Mouse (Mus musculus) 3T3-L1 (cell line): ENCODE results near the gene Prss41.

Experiments used
- DNase-seq: peaks from one replicate; pipeline ENCODE4 v3.0.0-alpha.2; 2015; ENCODE audit warnings: low read depth, low spot score

Prss41 gene

DNA sequence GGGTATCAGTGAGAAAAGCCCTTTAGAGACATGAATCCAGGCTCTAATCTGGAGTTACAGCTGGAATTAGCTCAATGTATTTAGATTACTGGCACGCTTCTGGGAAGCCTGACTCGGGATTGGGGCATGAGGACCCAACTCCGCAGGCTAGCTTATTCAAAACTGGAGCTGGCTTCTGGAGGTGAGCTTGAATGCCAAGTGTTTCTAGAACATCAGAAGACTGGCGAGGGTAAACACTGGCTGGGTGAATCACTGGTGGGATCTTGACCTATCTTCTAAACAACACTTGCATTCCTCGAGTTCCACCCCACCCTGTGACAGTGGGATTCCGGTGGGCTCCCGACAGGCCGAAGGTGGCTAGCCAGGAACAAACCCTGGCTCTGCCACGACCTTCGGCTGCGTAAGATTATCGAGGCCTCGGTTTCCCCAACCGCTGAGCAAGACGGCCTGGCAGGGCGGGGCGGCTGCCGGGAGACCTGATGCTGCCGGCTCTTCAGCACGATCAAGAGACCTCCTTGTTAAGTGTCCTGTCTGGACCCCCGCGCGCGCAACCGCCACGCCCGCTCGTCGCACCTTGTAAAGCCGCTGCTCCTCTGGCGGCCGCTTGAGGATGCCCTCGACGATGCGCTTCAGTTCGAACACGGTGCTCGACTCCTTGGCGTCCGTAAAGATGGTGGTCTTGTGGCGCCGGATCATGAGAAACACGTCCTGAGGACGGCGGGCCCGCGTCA lies 15.5 kb downstream of the Prss41 start:
- peak; percentile 64 for DNase-seq

DNA sequence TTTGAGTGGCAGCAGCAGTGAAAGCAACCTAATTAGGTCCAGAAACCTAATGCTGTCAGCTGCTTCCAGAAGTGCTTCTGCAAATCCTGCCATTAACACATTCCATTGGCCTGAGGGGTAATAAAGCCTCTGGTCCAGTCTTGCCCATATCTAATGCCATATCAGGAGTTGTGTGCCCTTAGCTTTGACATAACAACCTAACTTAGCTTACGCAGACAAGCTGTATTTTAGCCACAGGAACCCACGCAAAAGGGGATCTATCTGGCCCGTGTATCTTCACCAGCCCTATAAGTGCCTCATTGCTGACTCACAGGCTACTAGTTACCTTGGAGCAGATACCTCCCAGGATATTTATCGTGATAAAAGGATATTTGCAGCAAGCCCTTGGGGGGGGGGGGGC lies 18.4 kb downstream of the Prss41 start:
- peak; percentile 25 for DNase-seq

DNA sequence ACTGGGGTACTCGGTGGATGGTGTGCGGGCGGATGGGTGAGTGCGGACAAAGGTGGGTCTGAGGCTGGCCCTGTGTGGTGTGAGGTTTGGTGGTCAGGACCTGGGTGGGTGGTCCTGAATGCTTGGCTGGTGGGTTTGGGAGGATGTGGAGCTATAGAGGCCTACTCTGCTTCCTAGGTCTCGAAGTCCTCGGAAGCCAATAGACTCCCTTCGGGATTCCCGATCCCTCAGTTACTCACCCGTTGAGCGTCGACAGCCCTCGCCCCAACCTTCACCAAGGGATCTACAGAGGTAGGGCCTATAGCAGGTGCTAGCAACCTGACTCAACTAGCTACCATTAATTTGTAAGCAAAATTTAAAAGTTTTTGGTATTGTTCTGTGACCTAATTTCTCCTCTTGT lies 20.4 kb downstream of the Prss41 start:
- DNase-seq = no peak

DNA sequence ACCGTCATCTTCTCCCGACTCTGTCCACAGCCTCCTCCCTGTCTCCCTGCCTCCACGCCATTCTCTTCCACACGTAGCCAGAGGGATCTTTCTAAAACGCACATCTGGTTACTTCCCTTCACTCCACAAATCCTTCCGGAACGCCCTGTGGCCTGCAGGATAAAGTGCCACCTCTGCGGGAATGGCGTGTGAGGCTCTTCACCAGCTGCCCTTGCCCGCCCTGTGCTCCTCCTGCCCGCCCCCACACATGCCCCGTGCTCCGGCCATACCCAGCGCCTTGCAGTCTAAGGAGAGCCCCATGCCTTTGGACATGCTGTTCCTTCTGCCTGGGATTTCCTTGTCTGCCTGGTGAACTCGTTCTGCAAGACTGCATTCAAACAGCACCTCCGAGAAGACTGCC lies 21.0 kb downstream of the Prss41 start:
- no peak for DNase-seq

DNA sequence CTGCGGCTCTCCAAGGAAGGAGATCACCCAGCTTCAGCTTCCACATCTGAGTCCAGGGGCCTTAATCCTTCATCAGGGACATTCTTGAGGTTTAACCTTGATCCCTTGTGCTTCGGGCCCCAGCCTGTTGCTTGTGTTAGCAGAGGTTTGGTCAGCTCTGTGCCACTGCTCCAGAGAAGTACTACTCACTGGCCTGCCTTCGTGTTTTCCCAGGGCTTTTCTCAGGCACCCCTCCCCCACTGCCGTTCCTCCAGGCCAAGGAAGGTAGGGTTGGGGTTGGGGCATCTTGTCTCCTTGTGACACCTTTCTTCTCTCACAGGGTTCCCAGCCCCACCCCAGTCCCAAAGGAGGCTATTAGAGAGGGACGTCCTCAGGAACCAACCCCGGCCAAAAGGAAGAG lies 21.9 kb downstream of the Prss41 start:
- peak; percentile 34 for DNase-seq

DNA sequence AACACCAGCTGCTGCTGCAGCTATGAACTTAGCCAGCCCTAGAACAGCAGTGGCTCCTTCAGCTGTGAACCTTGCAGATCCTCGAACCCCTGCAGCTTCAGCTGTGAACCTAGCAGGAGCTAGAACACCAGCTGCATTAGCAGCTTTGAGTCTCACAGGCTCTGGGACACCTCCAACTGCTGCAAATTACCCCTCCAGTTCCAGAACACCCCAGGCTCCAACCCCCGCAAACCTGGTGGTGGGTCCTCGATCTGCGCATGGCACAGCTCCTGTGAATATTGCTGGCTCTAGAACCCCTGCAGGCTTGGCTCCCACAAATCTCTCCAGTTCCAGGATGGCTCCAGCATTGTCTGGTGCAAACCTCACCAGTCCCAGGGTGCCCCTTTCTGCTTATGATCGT lies 23.2 kb downstream of the Prss41 start:
- no peak for DNase-seq

DNA sequence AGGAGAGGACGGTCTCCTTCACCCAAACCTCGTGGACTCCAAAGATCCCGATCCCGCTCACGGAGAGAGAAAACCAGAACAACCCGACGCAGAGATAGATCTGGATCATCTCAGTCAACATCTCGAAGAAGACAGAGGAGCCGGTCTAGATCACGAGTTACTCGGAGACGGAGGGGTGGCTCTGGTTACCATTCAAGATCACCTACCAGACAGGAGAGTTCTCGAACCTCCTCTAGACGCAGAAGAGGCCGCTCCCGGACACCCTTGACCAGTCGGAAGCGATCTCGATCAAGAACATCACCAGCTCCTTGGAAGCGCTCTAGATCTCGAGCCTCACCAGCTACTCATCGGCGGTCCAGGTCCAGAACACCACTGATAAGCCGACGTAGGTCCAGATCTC lies 24.7 kb downstream of the Prss41 start:
- DNase-seq = no peak

DNA sequence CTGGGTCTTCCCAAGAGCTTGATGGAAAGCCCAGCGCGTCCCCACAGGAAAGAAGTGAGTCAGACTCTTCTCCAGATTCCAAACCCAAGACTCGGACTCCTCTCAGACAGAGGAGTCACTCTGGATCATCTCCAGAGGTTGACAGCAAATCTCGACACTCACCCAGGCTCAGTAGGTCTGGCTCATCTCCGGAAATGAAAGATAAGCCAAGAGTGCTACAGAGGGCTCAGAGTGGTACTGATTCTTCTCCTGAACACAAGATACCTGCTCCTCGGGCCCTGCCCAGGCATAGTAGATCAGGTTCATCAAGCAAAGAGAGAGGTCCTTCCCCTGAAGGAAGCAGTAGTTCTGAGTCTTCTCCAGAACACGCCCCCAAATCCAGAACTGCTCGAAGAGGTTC lies 25.4 kb downstream of the Prss41 start:
- peak; percentile 54 for DNase-seq

DNA sequence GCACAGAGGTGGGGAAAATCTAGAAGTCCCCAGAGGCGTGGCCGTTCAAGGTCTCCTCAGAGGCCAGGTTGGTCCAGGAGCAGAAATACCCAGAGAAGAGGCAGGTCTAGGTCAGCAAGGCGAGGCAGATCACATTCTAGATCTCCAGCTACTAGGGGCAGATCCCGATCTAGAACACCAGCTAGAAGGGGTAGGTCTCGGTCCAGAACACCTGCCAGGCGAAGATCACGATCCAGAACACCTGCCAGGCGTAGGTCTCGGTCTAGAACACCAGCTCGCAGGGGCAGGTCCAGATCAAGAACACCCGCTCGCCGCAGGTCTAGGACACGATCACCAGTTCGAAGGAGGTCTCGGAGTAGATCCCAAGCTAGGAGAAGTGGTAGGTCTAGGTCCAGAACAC lies 28.3 kb downstream of the Prss41 start:
- DNase-seq = no peak

DNA sequence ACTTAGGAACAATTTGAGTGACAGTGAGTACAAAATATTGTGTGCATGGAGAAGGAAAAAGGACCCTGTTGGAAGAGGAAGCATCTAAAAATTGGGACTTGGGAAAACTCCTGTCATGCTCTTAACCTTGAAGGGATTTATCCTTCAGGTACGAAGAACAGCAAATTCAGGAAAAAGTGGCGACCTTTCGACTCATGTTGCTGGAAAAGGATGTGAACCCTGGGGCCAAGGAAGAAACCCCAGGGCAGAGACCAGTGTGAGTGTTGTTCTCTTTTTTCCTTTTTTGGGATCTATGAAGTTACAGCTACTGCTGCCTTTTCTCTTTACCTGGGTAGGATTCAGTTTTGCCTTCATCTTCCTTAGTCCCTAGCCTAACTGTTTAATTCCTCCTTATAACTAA lies 36.1 kb downstream of the Prss41 start:
- DNase-seq = no peak

DNA sequence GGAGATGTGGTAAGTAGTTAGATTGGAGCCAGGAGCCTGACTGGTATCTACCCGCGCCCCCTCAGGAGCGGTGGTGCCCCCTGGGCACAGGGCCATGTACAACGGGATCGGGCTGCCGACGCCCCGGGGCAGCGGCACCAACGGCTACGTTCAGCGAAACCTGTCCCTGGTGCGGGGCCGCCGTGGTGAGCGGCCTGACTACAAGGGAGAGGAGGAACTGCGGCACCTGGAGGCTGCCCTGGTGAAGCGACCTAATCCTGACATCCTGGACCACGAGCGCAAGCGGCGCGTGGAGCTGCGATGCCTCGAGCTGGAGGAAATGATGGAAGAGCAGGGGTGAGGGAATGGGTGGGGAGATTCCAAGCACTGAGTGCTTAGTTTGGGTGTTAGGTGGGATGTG lies 37.1 kb downstream of the Prss41 start:
- no peak for DNase-seq

DNA sequence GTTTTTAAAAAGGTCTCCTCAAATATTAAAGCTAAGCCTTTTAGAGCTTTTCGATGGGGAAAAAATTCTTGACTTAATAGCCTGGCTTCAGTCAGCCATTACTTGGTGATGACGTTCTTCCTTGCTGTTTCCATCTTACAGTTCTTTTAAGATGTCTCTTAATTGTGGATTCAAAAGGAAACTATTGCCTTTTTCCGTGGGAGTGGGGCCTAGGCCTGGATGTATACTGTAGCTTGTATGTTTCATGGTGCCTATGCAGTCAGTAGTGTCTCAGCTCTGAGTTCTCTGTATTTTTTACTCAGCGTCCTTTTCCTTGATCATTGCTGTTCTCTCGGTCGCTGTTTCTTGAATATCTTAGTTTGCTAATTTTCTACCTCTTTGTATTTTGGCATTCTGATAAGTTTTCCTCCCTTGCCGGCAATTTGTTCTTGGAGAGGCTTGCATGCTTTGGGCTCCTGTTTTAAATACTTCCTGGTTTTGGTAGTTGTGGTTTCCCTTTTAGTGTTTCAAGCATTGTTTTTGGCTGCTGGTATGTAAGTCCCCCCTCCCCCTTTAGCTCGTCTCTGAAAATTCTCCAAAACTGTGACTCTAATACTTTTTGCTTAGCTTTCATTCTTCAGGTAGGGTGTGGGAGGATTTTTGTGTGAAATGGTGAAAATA lies 39.4 kb downstream of the Prss41 start:
- DNase-seq = peak; percentile 50

DNA sequence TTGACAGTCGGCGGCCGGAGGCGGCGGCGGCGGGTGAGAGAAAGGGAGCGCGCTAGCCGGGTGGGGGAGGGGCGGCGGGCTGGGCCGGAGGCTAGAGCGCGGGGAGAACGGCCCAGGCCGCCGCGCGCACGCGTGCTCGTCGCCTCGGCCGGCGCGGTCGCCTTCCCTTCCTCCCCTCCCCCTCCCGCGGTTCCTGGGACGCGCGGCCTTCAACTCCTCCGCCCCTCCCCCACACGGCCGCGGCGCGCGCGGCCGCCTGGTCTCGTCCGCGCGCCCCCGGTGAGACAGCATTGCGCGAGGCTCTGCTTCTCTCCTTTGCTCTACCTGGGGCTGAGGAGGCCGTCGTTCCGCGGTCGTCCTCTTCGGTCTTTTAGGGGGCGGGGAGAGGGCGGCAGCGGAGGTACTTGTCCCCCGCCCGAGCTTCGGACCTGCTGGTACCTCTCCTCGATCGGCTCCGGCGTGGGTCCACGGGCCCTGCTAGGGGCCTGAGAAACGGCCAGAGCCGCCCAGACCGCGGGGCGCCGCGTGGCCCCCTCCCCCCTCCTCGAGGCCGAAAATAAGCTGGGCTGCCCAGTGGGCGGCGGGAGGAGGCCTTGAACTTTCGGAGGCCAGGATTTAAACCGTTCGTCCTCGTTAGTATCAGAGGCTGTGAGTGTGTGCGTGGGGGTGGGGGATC lies 40.5 kb downstream of the Prss41 start:
- DNase-seq = peak; percentile 72

DNA sequence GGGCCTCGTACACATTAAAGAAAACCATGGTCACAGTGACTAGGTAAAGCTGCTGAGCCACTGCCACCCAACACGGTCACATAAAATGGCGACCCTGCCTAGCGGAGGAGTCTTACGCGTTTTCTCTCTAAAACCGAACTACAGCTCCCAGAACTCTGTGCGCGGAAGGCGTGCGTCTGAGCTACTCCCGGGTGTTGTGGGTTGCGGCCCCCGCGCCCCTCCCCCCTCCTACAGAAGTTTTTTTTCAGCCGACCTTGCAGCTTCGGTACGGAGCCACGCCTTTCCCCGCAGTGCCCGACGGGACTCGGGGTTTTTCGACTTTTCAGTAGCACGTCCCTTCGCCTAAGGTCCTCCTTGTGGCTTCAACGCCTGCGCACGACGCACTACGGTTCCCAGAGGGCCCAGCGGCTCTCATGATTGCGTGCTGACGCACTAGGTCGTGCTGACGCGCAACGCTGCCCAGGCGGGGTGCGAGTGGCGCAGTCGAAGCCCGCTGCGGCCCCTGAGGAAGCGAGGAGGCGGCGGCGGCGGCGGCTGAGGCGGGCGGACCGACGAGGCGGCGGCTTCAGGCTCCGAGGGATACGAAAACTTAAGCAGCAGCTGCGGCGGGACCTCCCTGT lies 41.1 kb downstream of the Prss41 start:
- DNase-seq = peak; percentile 99

DNA sequence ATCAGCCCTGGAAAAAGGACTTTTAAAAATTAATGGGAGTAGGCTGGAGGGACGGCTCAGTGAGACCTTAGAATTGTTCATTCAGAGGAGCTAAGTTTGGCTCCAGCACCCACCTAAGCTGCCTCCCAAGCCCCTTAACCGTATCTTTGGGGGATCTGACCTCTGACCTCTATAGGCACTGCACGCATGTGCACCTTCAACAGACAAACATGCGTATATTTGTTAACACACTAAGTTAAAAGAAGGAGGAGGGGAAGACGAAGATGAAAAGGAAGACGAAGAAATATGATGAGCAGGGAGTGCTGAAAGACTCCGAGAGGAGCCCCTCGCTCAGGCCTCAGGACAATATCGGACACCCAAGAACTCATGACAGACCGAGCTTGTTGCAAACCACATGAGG lies 42.3 kb downstream of the Prss41 start:
- no peak for DNase-seq

DNA sequence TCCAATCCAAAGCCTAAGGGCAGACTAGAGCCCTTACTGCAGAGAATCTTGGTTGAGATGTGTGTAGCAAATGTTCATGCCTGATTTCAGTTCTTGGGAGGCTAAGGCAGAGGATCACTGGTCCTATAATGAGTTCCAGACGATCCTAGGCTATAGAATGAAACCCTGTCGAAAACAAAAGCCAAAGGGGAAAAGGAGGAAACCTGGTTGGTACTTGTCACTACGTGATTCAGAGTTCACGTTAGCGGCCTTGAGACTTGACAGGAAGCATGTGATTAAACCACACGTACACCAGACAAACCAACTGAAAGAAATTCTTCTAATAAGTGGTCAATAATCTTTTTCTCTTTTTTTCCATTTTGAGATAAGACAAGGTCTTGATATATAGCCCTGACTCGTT lies 46.7 kb downstream of the Prss41 start:
- DNase-seq = peak; percentile 57

DNA sequence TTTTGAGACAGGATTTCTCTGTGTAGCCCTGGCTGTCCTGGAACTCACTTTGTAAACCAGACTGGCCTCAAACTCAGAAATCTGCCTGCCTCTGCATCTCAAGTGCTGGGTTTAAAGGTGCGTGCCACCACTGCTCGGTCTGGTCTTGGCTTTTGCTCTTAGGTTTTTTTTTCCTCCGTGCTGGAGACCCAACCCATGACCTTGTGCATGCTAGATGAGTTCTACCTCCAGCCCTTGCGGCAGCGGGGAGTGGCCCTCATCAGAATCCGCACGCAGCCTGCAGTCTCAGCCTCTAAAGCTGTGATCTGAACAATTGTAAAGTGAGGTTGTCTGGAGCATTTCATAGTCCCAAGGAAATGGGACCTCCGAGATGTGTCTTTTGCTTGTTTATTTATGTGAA lies 48.6 kb downstream of the Prss41 start:
- DNase-seq = no peak

DNA sequence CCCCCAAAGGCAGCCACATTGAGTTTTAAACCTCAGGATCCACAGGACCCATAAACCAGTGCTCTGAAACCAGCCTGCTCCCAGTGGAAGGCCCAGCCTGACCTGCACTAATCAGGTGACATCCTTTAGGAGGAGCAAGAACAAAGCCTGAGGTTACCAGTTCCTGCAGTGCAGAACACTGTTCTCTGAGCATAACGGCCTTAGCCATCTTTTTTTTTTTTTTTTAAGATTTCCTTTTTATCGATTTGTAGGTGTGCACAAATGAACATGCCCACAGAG lies 53.0 kb downstream of the Prss41 start:
- DNase-seq = no peak

DNA sequence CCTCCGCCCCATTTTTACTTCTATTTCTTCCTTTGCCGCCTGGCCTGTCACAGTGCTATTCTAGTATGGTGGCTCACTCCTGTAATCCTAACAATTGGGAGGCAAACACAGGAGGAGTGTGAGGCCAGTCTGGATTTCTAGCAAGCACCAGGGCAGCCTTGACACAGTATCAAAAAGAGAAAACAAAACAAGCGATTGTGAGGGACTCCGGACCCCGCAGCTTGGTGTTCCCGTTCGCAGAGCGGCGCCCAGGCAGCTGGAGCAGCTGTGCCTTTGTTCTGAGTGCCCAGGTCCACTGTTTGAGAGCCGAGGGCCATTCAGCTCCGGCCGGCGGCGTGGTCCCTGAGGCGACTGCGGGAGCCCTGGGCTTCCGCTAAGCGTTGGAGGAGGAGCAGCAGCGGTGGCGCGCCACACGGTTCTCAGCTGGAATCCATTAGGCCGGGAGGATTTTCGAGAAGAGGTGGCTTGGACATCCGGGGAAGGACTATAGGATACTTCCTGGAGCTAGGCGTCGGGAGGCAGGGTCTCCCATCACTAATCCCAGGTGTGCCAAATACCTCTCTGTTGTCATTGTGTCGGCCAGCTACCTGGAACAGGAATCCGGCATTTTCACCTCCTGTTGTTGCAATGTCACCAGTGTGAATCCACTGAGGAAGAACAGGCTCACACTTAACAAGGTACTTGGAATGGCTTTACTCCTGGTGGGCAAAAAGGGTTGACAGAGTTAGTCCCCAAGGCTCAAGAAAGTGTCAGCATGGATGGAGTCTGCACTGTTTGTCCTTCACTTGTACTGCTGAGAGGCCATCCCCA lies 53.5 kb downstream of the Prss41 start, which contains the start of gene Srrm2:
Gene Srrm2, plus strand, starts transcription at position 264 of the 810 bp plus-strand sequence.
- no peak for DNase-seq

DNA sequence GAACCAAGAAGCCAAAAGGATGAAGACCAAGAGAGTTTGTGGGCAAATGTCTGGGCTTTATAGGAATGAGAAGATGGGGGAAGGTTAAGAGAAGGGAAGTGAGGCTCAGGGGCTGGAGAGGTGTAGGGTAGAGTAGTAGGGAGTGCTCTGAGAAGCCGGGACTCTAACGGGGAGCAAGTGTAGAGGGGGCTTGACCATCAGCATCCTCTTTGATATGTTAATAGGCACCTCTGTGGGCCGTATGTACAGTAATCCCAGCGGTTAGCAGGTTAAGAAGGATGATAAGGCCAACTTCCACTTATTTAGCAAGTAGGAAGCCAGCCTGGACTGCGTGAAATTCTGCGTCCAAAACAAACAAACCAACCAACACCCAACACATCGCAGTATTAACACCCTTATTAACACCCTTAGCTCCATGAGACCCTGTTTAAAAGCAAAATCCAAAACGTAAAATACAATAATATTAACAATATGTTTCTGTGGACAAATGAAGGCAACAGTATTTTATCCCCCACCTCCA lies 54.2 kb downstream of the Prss41 start:
- no peak for DNase-seq

DNA sequence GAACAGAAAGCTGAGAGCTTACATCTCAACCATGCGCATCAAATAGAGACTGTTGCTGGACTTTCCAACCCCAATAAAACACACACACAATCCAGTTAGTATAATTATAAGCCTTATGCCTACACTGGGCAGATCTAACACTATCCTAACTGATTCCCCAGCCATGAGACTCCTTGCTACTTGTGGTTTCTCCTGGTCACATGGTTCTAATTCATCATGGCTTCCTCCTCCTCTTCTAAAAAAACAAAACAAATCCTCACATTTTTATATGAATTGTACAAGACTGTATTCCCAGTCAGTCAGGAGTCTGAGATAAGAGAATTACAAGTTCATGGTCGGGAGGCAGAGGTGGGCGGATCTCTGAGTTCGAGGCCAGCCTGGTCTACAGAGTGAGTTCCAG lies 55.0 kb downstream of the Prss41 start:
- peak; percentile 65 for DNase-seq
